Mouse (Mus musculus): ENCODE results near the gene Cltb.

DNA sequence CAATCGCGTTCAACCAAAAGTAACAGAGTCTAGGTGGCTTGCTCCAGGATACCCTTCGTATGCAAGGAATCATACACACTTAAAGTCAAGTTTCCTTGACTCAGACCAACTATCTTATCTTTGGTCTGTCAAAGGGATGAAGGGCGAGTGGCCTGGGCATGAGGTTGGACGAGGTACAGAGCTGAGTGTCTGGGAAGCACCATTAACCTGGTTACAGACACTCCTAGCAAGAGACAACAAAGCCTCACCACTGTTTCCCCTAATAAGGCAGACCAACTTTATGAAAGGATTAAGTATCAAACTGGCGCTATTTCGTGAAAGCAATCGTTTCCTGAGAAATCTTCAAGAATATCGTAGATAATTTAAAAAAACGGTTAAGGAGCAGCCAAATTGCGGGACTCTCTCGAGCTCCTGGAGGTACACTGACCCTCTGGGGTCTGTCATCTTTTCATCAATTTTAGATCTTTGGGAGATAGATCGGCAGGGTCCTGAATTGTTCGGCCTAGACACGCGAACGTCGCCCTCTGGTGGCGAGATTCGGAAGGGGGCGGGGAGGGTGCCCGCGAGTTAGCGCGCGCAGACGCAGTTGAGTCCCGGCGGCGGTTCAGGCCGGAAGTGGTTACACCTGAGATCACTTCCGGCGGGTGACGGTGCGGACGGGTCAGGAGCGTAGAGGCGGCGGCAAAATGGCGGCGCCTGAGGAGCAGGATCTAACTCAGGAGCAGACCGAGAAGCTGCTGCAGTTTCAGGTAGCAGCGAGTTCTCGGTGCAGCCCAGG is 10.2 kb upstream of the Cltb start, which contains the start of gene Faf2:
- TF ChIP-seq CTCF (IDR thresholded peaks at IDR 0.05; ENCODE audit: control insufficient read depth, insufficient read depth, insufficient read length): peak; percentile 87
- TF ChIP-seq USF1 (IDR thresholded peaks at IDR 0.05; ENCODE audit: low read depth): no peak
- no peak for TF ChIP-seq CEBPB (IDR thresholded peaks at IDR 0.05; ENCODE audit: low read depth)
- no peak for TF ChIP-seq MAX (IDR thresholded peaks at IDR 0.05)
- no peak for TF ChIP-seq MYOG (IDR thresholded peaks at IDR 0.05; ENCODE audit: control insufficient read depth, extremely low read depth, insufficient read length)
- TF ChIP-seq MYOD1 (IDR thresholded peaks at IDR 0.05; ENCODE audit: control insufficient read depth, insufficient read length, low read depth): no peak
- TF ChIP-seq FOSL1 (IDR thresholded peaks at IDR 0.05; ENCODE audit: insufficient read depth, low read length, poor library complexity, severe bottlenecking): no peak
